In genomic region chr3:143947079-143947937, GRCm38 (mm10) we compare ENCODE assay signal across 13 mouse cellular contexts.
DNase-seq lines count a peak whose midpoint lies in the region; ATAC-seq and TF ChIP-seq lines count a peak whose summit lies in the region.
"Had no signal": no experiment of that assay in that cellular context is flagged by ENCODE, and none has a peak within 500 bp of the region (broad histone marks: within the 10 kb centered on the region; RNA-seq: fewer than 3 reads in every experiment).

No protein-coding gene starts in this region.

- no peak for DNase-seq in kidney, postnatal 4 days
- DNase-seq in embryo, embryonic 10.5 days (ENCODE audit: low spot score) = peak; percentile 36
- DNase-seq in forebrain, postnatal 0 days = peak; percentile 30
- peak; percentile 17 for DNase-seq in midbrain, postnatal 0 days (ENCODE audit: low spot score)
- no peak for DNase-seq in urinary bladder, postnatal 14 days (ENCODE audit: low spot score)
- no peak for DNase-seq in ovary, postnatal 36 days (ENCODE audit: low spot score)
- DNase-seq in left cerebral cortex, postnatal 4 days = no peak
- DNase-seq: adrenal gland, postnatal 36 days; cerebellum, postnatal 10 days; liver, embryonic 13.5 days; right cerebral cortex, adult 18-20 months had no signal

- no peak overlapping the region for H3K9ac ChIP-seq in kidney, embryonic 15.5 days
- H3K9ac ChIP-seq in forebrain, postnatal 0 days = no peak overlapping the region
- no peak overlapping the region for H3K9ac ChIP-seq in midbrain, postnatal 0 days (replicated peaks; ENCODE audit: low read length, poor library complexity, severe bottlenecking)
- H3K9ac ChIP-seq: liver, embryonic 13.5 days had no signal

- H3K9me3 ChIP-seq in kidney, embryonic 15.5 days (replicated peaks) = no peaks in the 10 kb centered on the region
- no peaks in the 10 kb centered on the region for H3K9me3 ChIP-seq in forebrain, postnatal 0 days (ENCODE audit: low read length)
- no peaks in the 10 kb centered on the region for H3K9me3 ChIP-seq in midbrain, postnatal 0 days (ENCODE audit: low read length)

- no peak for ATAC-seq in kidney, embryonic 15.5 days (replicated peaks; ENCODE audit: low FRiP score)
- ATAC-seq in forebrain, postnatal 0 days = peak; percentile 74; the same call in 1 of the 2 replicates
- no peak for ATAC-seq in midbrain, postnatal 0 days (ENCODE audit: low FRiP score)
- ATAC-seq: Patski had no signal

- peaks cover 9% of the 10 kb centered on the region; the same call in 1 of the 2 replicates for H3K4me1 ChIP-seq in kidney, embryonic 15.5 days
- H3K4me1 ChIP-seq in forebrain, postnatal 0 days (ENCODE audit: insufficient read depth) = peaks cover 3% of the 10 kb centered on the region; the same call in 1 of the 2 replicates
- no peaks in the 10 kb centered on the region for H3K4me1 ChIP-seq in midbrain, postnatal 0 days (ENCODE audit: insufficient read depth, low read length)
- H3K4me1 ChIP-seq: liver, embryonic 13.5 days had no signal

- no peak overlapping the region for H3K27ac ChIP-seq in kidney, embryonic 15.5 days
- no peak overlapping the region for H3K27ac ChIP-seq in forebrain, postnatal 0 days (ENCODE audit: low read depth, low read length)
- H3K27ac ChIP-seq in midbrain, postnatal 0 days (ENCODE audit: low read depth, low read length) = no peak overlapping the region
- H3K27ac ChIP-seq: liver, embryonic 13.5 days had no signal

- H3K4me2 ChIP-seq in kidney, embryonic 15.5 days = peak overlapping the region; percentile 37
- H3K4me2 ChIP-seq in forebrain, postnatal 0 days (ENCODE audit: low read depth) = peak overlapping the region; percentile 42
- no peak overlapping the region for H3K4me2 ChIP-seq in midbrain, postnatal 0 days (ENCODE audit: low read depth, low read length, poor library complexity, severe bottlenecking)
- H3K4me2 ChIP-seq: liver, embryonic 13.5 days had no signal

- intact Hi-C loops in left cerebral cortex, postnatal 4 days (cut with DNase I) = no loop called here

- 0 out of 2 replicates have a peak overlapping the region, but pooled peaks have one; percentile 6 for H3K4me3 ChIP-seq in kidney, embryonic 15.5 days (replicated peaks)
- H3K4me3 ChIP-seq in forebrain, postnatal 0 days (ENCODE audit: low read depth, low read length) = peak overlapping the region; percentile 11; the same call in 1 of the 2 replicates
- H3K4me3 ChIP-seq in midbrain, postnatal 0 days (ENCODE audit: low read depth, low read length) = no peak overlapping the region
- H3K4me3 ChIP-seq: liver, embryonic 13.5 days had no signal

- no peaks in the 10 kb centered on the region for H3K36me3 ChIP-seq in kidney, embryonic 15.5 days
- no peaks in the 10 kb centered on the region for H3K36me3 ChIP-seq in forebrain, postnatal 0 days (ENCODE audit: insufficient read depth)
- no peaks in the 10 kb centered on the region for H3K36me3 ChIP-seq in midbrain, postnatal 0 days (ENCODE audit: insufficient read depth, low read length)
- H3K36me3 ChIP-seq: liver, embryonic 13.5 days had no signal

- 0 out of 2 replicates have a peak, but pooled peaks cover 5% of the 10 kb centered on the region for H3K27me3 ChIP-seq in kidney, embryonic 15.5 days
- H3K27me3 ChIP-seq in forebrain, postnatal 0 days (ENCODE audit: insufficient read depth, low read length) = no peaks in the 10 kb centered on the region
- no peaks in the 10 kb centered on the region for H3K27me3 ChIP-seq in midbrain, postnatal 0 days (ENCODE audit: insufficient read depth, low read length)
- H3K27me3 ChIP-seq: liver, embryonic 13.5 days; Patski had no signal

- WGBS in kidney, embryonic 15.5 days = 21% methylated on average over 11 of the region's 11 CpGs
- WGBS in forebrain, postnatal 0 days = 6% methylated on average over 11 of the region's 11 CpGs
- 34% methylated on average over 11 of the region's 11 CpGs for WGBS in midbrain, postnatal 0 days

- no peak for TF ChIP-seq CTCF in forebrain, postnatal 0 days (IDR thresholded peaks at IDR 0.05; ENCODE audit: low read depth)
- no peak for TF ChIP-seq CTCF in midbrain, postnatal 0 days (IDR thresholded peaks at IDR 0.05)

Comparison
In these comparisons a context has a peak if more than half of its experiments do, and no peak if none do; other contexts are left out.
1. DNase-seq: peak in embryo, embryonic 10.5 days (single experiment), forebrain, postnatal 0 days (single experiment) and midbrain, postnatal 0 days (single experiment); none in kidney, postnatal 4 days (0 of 2), urinary bladder, postnatal 14 days (single experiment), ovary, postnatal 36 days (single experiment) and left cerebral cortex, postnatal 4 days (single experiment).